Mouse (Mus musculus): ENCODE measurements around the gene Ap3b1. TPM values are rescaled to one million over a fixed set of nuclear protein-coding genes. Genes with fewer than 3 reads are reported as not detected.
A peak's percentile ranks its signal among the peaks of the same experiment; 100 is the strongest.
"Not testable (repeated sequence)": the region's sequence is repeated elsewhere in the genome, so short reads cannot be mapped to it uniquely, and the experiment has no call there.

Ap3b1 gene
- polyA plus RNA-seq, 1 experiment = 36.8 TPM

DNA sequence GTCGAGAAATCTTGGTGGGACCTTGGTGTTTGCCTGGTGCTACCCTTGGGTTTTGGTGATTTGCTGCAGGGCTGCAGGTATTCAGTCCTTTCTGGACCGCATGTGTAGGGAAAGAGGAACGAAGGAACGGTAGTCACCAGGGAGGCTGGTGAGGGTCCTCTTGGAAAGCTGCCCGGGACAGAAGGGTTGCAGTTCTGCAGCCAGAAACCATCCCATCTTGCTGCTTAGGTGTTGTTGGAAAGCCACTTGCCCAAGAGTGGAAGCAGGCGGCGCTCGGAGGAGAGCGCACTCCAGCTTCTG lies 709 bp upstream of the Ap3b1 start:
- TF ChIP-seq POLR2A (IDR thresholded peaks at IDR 0.05; ENCODE audit: borderline replicate concordance, extremely low read depth, insufficient read depth, insufficient read length, poor library complexity, severe bottlenecking) (no peak), CTCF (IDR thresholded peaks at IDR 0.05; ENCODE audit: borderline replicate concordance, extremely low read depth, insufficient read depth, insufficient read length) (no peak)
- DNase-seq (ENCODE audit: low read depth) = no peak

DNA sequence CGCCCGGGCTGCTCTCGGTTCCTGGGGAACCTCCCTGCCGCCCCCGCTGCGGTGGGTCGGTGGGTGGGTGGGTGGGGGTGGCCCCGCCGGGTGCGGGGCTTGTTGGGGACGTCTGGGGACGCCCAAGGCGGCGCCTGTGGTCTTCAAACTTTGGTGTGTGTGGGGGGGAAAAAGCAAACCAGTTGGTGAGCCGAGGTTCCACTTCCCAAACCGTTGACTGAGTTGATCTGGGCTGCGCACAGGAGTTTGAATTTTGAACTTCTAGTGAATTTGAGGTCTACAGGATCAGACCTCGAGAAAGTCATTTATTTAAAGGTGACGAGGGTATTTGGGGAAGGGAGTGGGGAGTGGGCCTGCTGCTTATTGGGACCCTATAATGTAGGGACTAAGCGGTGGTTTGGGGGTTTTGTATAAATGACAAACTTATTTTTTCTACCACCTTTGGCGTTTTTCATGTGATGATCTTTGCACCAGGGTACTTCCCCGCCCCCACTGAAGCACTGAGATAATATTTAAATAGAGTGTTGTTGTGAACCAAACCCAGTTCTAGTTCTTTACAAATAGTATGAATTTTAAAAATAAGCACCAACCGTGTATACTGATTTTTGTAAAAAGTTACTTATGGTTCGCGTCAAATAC lies 641 bp downstream of the Ap3b1 start:
- no peak for DNase-seq (ENCODE audit: low read depth)
- no peak for TF ChIP-seq CTCF (IDR thresholded peaks at IDR 0.05; ENCODE audit: borderline replicate concordance, extremely low read depth, insufficient read depth, insufficient read length)
- TF ChIP-seq POLR2A (IDR thresholded peaks at IDR 0.05; ENCODE audit: borderline replicate concordance, extremely low read depth, insufficient read depth, insufficient read length, poor library complexity, severe bottlenecking) = no peak

DNA sequence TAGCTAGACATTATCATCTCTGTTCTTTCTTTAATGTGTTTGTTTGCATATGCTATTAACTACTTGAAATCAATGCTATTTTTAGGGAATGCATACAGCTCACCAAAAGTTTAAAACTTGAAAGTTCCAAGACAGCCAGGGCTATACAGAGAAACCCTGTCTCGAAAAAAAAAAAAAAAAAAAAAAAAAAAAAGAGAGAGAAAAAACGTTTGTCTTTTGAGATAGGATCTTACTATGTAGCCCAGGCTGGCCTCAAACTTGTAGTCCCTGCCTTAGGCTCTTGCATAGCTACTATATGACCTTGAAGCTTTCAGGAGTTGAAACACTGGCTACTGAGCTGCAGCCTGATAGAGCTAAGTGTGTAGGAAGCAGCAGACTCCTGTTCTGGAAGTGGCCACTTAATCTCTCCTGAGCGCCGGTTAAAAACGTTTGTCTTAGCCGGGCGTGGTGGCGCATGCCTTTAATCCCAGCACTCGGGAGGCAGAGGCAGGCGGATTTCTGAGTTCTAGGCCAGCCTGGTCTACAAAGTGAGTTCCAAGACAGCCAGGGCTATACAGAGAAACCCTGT lies 2.3 kb downstream of the Ap3b1 start:
- DNase-seq (ENCODE audit: low read depth) = not testable (repeated sequence)

DNA sequence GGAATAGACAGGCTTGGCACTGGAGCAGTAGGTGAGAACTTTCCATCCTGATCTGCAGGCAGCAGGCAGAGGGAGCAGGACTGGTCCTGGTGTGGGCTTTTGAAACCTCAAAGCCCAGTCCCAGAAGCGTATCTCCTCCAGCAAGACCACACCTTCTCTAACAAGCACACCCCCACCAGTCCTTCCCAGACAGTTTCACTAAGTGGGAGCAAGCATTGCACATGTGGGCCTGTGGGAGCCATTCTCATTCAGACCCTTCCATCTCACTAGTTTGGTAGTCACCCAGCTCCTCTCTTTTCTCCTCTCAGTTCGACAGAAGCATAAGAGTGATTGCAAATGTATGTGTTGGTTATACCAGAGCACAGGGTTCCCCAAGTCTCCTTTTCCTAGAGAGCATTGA lies 5.6 kb downstream of the Ap3b1 start:
- no peak for TF ChIP-seq CTCF (IDR thresholded peaks at IDR 0.05; ENCODE audit: borderline replicate concordance, extremely low read depth, insufficient read depth, insufficient read length)
- TF ChIP-seq POLR2A (IDR thresholded peaks at IDR 0.05; ENCODE audit: borderline replicate concordance, extremely low read depth, insufficient read depth, insufficient read length, poor library complexity, severe bottlenecking) = no peak
- no peak for DNase-seq (ENCODE audit: low read depth)

DNA sequence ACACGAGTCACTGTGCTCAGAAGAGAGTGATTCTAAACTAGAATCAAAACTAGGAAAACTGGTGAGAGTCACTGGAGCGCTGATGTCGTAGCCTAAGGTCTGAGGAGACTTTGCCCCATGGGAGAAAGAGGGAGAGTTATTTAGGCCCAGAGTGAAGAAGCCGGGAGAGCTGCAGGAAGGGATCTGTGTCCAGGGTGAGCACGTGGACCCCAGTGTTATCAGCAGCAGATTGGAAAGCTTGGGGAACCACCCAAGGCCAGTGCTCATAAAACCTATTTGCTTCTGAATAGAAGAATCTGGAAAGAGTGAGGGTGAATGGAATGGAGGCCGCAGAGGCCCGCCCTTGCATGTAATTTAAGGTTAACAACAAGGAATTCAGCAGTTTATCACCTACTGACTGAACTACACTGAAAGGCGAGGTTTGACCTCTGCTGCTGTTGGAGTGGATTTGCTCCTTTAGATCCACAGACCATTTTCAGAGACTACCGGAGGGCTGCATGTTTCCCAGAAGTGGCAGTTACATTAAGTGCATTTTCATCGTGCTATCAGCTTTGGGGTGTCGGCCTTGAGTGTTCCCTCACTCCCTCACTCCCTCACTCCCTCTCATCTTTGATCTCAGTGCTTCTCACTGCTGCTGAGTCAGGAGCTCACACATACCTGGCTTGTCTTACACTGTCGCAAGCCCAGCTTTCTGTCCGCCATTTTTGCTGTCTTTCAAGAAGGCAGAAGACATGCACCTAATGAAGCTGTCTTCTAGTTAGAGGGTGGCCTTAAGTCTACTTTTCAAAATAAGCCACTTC lies 6.5 kb downstream of the Ap3b1 start:
- DNase-seq (ENCODE audit: low read depth) = no peak
- TF ChIP-seq CTCF (IDR thresholded peaks at IDR 0.05; ENCODE audit: borderline replicate concordance, extremely low read depth, insufficient read depth, insufficient read length) (no peak), POLR2A (IDR thresholded peaks at IDR 0.05; ENCODE audit: borderline replicate concordance, extremely low read depth, insufficient read depth, insufficient read length, poor library complexity, severe bottlenecking) (no peak)

DNA sequence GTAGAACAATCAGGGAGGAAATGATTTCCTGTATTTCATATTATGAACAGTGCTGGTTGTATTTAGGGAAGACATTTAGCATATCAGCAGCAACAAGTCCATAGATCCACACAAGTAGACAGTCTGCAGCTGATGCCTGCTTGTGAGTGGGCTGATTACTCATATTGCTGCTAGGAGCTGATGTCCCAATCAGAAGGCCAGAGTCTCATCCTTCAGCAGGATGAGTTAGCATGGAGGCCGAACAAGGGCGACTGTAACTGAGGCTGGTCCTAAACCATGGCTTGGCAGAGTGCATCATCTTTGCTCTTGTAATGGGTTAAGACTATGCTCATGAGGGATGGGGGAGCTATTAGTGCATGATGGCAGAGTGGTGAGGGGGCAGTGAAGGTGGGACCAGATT lies 9.1 kb downstream of the Ap3b1 start:
- no peak for DNase-seq (ENCODE audit: low read depth)
- TF ChIP-seq POLR2A (IDR thresholded peaks at IDR 0.05; ENCODE audit: borderline replicate concordance, extremely low read depth, insufficient read depth, insufficient read length, poor library complexity, severe bottlenecking) (no peak), CTCF (IDR thresholded peaks at IDR 0.05; ENCODE audit: borderline replicate concordance, extremely low read depth, insufficient read depth, insufficient read length) (no peak)

DNA sequence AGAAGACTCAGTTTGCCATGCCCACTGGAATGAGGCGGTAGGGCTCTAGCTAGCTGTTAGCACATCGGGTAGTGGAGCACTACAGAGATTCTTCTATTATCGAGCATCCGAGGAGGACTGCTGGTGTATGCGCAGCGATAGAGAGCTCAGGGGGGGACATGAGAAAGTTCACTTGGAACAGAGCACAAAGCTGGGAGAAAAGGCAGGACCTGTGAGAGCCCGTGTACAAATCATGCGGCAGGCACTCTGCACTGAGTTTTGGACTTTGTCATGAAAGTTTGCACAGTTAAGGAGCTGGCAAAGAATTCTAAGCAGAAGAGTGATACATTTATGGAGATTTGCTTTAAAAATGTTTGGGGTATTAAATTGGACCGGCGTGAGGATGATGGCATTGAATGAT lies 11.8 kb downstream of the Ap3b1 start:
- DNase-seq (ENCODE audit: low read depth) = no peak
- no peak for TF ChIP-seq POLR2A (IDR thresholded peaks at IDR 0.05; ENCODE audit: borderline replicate concordance, extremely low read depth, insufficient read depth, insufficient read length, poor library complexity, severe bottlenecking)
- no peak for TF ChIP-seq CTCF (IDR thresholded peaks at IDR 0.05; ENCODE audit: borderline replicate concordance, extremely low read depth, insufficient read depth, insufficient read length)

DNA sequence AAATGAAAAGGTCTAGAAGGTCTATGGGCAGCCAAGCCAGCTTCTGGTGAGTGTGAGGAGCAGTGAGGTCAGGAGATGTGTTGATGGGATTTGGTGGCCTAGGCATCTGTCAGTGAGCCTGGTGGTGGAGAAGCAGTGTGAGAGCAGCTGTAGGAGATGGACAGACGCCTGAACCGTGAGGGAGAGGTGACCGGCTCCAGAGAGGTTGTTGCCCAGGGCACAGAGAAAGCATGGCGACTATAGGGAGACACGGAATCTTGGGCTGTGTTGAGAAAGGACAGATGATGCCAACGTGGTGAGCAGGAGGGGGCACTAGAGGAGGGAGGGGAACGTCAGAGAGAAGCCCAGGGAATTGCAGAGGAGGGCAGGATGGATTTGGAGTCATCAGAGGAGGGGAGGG lies 13.3 kb downstream of the Ap3b1 start:
- TF ChIP-seq CTCF (IDR thresholded peaks at IDR 0.05; ENCODE audit: borderline replicate concordance, extremely low read depth, insufficient read depth, insufficient read length) = no peak
- TF ChIP-seq POLR2A (IDR thresholded peaks at IDR 0.05; ENCODE audit: borderline replicate concordance, extremely low read depth, insufficient read depth, insufficient read length, poor library complexity, severe bottlenecking) = no peak
- no peak for DNase-seq (ENCODE audit: low read depth)

DNA sequence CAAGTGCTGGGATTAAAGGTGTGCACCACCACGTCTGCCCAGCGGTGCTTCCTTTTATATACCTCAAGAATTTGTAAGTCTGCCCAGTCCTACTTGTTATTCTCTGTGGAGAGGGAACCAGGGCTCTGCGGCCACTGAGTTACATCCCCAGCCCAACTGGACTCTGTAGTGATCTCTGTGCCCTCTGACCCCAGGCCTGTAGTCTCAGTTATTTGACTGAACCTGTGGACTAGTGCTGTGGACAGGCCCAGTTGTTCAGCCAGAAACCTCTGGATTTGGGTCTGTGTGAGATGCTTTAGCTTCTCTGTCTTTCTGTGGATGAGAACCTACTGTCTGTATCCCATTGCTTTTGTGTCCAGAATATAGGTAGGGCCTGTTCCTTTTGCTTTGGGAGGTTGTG lies 15.4 kb downstream of the Ap3b1 start:
- no peak for DNase-seq (ENCODE audit: low read depth)
- TF ChIP-seq POLR2A (IDR thresholded peaks at IDR 0.05; ENCODE audit: borderline replicate concordance, extremely low read depth, insufficient read depth, insufficient read length, poor library complexity, severe bottlenecking) (no peak), CTCF (IDR thresholded peaks at IDR 0.05; ENCODE audit: borderline replicate concordance, extremely low read depth, insufficient read depth, insufficient read length) (no peak)

DNA sequence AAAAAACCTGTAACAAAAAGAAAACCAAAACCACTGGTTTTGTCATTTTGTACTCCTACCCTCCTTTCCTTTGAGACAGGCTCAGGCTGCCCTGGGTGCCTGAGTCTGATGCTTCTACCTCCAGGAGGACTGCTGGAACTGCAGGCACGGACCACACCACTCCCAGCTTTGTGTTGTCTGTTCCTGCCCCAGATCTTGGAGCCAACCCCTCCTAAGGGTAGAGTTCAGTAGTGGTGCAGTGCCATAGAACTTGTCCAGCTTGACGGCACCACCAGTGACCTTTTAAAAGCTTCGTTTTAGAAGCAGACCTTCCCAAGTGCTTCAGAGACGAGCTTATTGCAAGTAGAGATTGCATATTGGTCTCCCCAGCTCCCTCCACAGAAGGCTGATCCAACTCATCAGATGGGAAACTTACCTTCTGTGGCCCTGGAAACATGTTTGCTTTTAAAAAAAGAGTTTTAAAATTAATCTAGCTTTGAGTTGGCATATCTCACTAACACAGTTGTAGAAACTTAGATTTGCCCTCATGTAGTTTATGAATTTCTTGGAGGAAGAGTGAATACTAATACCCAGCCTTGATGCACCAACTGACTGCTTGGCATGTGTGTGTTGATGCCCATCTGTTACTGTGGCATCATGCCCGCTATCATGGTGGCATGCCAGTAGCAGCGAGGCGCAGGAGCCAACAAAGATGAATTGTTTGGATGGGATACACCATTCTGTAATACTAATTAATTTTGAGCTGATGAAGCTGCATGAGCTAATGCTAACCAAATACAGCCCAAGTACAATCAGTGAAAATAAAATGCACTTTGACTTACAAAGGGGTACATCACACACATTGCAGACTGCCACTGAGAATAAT lies 17.0 kb downstream of the Ap3b1 start:
- peak; percentile 95 for DNase-seq (ENCODE audit: low read depth)

DNA sequence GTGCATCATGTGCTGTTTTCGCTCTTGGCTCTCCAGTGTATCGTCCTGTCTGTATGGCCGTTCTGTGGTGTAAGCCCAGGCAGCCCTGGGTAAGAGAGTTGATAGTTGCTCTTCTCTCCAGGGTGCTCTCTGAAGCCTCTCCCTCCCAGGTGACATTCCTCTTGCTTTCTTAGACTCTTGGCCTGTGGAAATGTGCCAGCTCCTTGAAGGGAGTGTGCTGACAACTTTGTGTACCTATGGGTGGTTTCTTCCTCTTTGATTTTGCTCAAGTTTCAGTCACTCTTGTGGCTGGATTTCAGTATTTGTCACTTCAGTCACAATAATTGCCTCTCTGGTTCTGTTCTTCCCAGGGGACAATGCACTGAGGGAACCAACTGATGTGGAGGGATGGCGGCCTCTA lies 20.2 kb downstream of the Ap3b1 start:
- DNase-seq (ENCODE audit: low read depth) = no peak
- TF ChIP-seq CTCF (IDR thresholded peaks at IDR 0.05; ENCODE audit: borderline replicate concordance, extremely low read depth, insufficient read depth, insufficient read length) (no peak), POLR2A (IDR thresholded peaks at IDR 0.05; ENCODE audit: borderline replicate concordance, extremely low read depth, insufficient read depth, insufficient read length, poor library complexity, severe bottlenecking) (no peak)

More for the DNA sequence above, 17.0 kb downstream of the Ap3b1 start:
- no peak for TF ChIP-seq POLR2A (IDR thresholded peaks at IDR 0.05; ENCODE audit: borderline replicate concordance, extremely low read depth, insufficient read depth, insufficient read length, poor library complexity, severe bottlenecking)
- TF ChIP-seq CTCF (IDR thresholded peaks at IDR 0.05; ENCODE audit: borderline replicate concordance, extremely low read depth, insufficient read depth, insufficient read length) = no peak
